Mouse (Mus musculus) lung, postnatal 14 days (tissue): Measurements from ENCODE around the gene Capn7.

Source experiments
- DNase-seq: peaks from one replicate; pipeline ENCODE4 v3.0.0; 2021

Gene Capn7

DNA sequence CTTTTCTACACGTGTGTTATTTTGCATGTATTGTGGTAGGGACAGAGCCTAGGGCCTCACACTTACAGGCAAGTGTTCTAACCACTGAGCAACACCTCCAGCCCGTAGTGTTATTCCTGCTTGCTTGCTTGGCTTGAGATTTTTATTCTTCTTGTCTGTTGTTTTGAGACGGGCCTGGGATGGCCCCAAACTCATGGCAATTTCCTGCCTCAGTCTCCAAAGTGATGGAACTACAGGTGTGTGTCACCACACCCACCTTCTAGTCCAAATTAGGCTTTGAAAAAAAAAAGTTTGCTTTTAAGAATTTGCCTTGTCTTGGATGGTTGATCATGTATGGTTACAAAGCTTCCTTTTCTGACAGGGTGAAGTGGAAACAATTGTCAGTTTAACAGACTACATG, 80.0 kb downstream of the Capn7 start:
- no peak for DNase-seq

GRCm38 (mm10) chr14:31416835-31417549, 80.6 kb downstream of the Capn7 start:
- no peak for DNase-seq

DNA sequence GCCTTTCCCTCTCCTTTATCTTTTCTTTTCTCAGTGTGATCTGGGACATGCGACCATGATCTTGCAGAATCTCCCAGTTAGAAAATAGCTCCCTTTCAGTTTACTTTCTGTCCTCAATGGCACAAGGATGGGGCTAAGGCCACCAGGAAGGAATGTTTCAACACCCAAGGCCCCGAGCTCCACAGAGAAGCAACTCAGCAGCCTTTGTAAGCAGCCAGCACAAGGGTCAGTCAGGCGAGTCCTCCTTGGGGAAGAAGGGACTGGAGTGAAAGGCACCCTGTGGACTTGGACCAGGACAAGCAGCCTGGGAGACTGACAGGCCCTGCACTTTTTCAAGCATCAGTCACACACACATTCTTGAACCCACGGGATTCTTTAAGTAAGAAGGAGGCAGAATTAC, 82.8 kb downstream of the Capn7 start:
- no peak for DNase-seq

DNA sequence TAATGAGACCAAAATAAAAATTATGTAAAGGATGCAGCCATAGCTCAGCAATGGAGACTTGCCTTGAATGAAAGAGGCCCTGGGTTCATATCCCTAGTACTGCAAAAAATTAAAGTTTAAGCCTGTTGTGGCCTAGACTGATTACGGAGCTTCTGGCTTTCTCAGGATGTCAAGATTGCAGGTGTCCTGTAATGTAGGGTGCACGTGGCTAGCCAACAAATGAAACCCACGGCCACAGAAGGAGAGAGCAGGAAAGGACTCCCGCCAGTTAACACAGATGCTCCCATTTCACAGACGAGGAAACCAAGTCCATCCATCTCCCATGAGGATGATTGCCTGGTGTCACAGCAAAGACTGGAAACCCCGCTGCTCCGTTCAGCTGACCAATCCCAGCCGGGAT, 83.7 kb downstream of the Capn7 start:
- no peak for DNase-seq

GRCm38 (mm10) chr14:31420562-31420961, 84.1 kb downstream of the Capn7 start:
- DNase-seq: no peak

DNA sequence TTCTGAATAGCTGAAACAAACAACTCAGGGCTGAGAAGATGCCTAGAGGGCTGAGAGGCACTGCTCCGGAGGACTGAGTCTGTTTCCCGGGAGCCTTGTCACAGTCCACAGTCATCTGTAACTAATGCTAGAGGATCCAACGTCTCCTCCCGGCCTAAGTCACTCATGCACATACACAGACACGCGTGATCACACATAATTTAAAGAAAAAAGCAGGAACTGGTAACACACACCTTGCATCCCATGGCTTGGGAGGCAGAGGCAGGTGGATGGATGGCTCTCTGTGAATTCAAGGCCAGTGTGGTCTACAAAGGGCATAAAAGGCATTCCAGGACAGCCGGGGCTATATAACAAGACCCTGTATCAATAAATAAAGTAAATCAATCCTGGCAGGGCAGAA, 84.5 kb downstream of the Capn7 start:
- DNase-seq: no peak
